Mouse (Mus musculus) liver, embryonic 14.5 days (tissue): ENCODE data around the gene Klhl9. TPM values are rescaled to one million over a fixed set of nuclear protein-coding genes. Genes with fewer than 3 reads are reported as not detected.

Source experiments
- ATAC-seq: fragments of 200-750 bp; cut with Nextera tagmentation; 2 replicates; pipeline ENCODE4 v1.8.0; 2017; ENCODE audit warnings: moderate number of reproducible peaks, mild to moderate bottlenecking, moderate library complexity; ENCODE audit not compliant: insufficient read depth
- DNase-seq, 3 experiments: peaks; one replicate each; pipeline ENCODE4 v3.0.0-alpha.2; 2012 to 2013; ENCODE audit warnings: low read depth in 3 of 3, low spot score in 3 of 3
- H3K27ac ChIP-seq: fragments of 300-500 bp; sonication (generic); 2 replicates; pipeline ENCODE4 v1.5.1; 2014; ENCODE audit warnings: moderate library complexity, mild to moderate bottlenecking, control low read depth, inconsistent platforms
- H3K27me3 ChIP-seq: fragments of 300-500 bp; sonication (generic); 2 replicates; pipeline ENCODE4 v1.6.1; 2014; ENCODE audit warnings: mild to moderate bottlenecking, low read length, moderate library complexity; ENCODE audit not compliant: control insufficient read depth, insufficient read depth
- H3K36me3 ChIP-seq: fragments of 300-500 bp; sonication (generic); replicated peaks from 2 replicates; pipeline ENCODE4 v1.6.1; 2014; ENCODE audit warnings: low read depth; ENCODE audit not compliant: control insufficient read depth, insufficient read depth
- H3K4me1 ChIP-seq, 2 experiments: fragments of 200-500 bp in 1 of 2; fragments of 300-500 bp in 1 of 2; sonication (generic) in 1 of 2; replicated peaks; 2 replicates each; pipeline ENCODE4 v1.6.1; 2012 to 2014; ENCODE audit warnings: antibody characterized with exemption in 1 of 2, inconsistent platforms in 1 of 2, low read length in 1 of 2; ENCODE audit not compliant: control insufficient read depth in 2 of 2, insufficient read depth in 2 of 2
- H3K4me2 ChIP-seq: fragments of 300-500 bp; sonication (generic); 2 replicates; pipeline ENCODE4 v1.6.1; 2014; ENCODE audit warnings: low read depth, mild to moderate bottlenecking, control low read depth, moderate library complexity
- H3K4me3 ChIP-seq, 2 experiments: fragments of 200-500 bp in 1 of 2; fragments of 300-500 bp in 1 of 2; sonication (generic) in 1 of 2; 2 replicates each; pipeline ENCODE4 v1.5.1; 2012 to 2014; ENCODE audit warnings: low read depth in 2 of 2, low read length in 2 of 2, mild to moderate bottlenecking in 2 of 2, control low read depth in 1 of 2, inconsistent platforms in 1 of 2, moderate library complexity in 1 of 2; ENCODE audit not compliant: insufficient read depth in 1 of 2
- H3K9ac ChIP-seq: fragments of 300-500 bp; sonication (generic); replicated peaks from 2 replicates; pipeline ENCODE4 v1.6.1; 2014; ENCODE audit warnings: mild to moderate bottlenecking, control low read depth, moderate library complexity
- H3K9me3 ChIP-seq: fragments of 300-500 bp; sonication (generic); 2 replicates; pipeline ENCODE4 v1.6.1; 2016; ENCODE audit warnings: low read length, mixed read lengths; ENCODE audit not compliant: control insufficient read depth
- CTCF ChIP-seq: IDR thresholded peaks from 2 replicates; pipeline ENCODE4 v1.5.1; 2016; ENCODE audit warnings: antibody characterized with exemption, low read depth, control low read depth
- EP300 ChIP-seq: IDR thresholded peaks from 2 replicates; pipeline ENCODE4 v1.6.1; 2016; ENCODE audit warnings: antibody characterized with exemption, low read depth
- WGBS: fragments of 180-500 bp; shearing (Covaris S2); extraction: QIAGEN DNeasy Blood & Tissue Kit; methylation state at CpG from one replicate; pipeline ENCODE4 v1.1.7; 2014; ENCODE audit not compliant: insufficient replicate concordance; 5-methylcytosine and 5-hydroxymethylcytosine counted together
- polyA plus RNA-seq, 2 experiments: library from polyadenylated mRNA; depleted of rRNA in 1 of 2; stranded (reverse) in 1 of 2; unstranded in 1 of 2; fragments of >200 nt; fragmentation: Nextera tagmentation in 1 of 2; extraction: Ambion mirVana in 1 of 2; gene quantifications; 2 replicates each; pipeline versions ENCODE4 v1.2.1 to v1.2.3; 2012 to 2014

Klhl9 gene
- polyA plus RNA-seq, 2 experiments: 9.1 to 26.5 TPM

- Histone ChIP-seq H3K4me2 (no peak overlapping the region), H3K27ac (no peak overlapping the region), H3K4me3 (no peak overlapping the region), H3K9me3 (no peaks in the 10 kb centered on the region), H3K27me3 (no peaks in the 10 kb centered on the region), H3K9ac (no peak overlapping the region), H3K4me1 (no peaks in the 10 kb centered on the region), H3K36me3 (no peaks in the 10 kb centered on the region)
- no peak for DNase-seq
- ATAC-seq: no peak
- WGBS: 43% methylated on average over 6 of the region's 6 CpGs
- TF ChIP-seq EP300 (no peak), CTCF (no peak)
These were observed 25.2 kb downstream of the Klhl9 start for GRCm38 (mm10) chr4:88697108-88697507.

- WGBS: 17% methylated on average over 3 of the region's 3 CpGs
- Histone ChIP-seq H3K27ac (no peak overlapping the region), H3K9me3 (no peaks in the 10 kb centered on the region), H3K9ac (no peak overlapping the region), H3K27me3 (no peaks in the 10 kb centered on the region), H3K4me1 (no peaks in the 10 kb centered on the region), H3K4me3 (no peak overlapping the region), H3K4me2 (no peak overlapping the region), H3K36me3 (no peaks in the 10 kb centered on the region)
- DNase-seq (peak; percentile 17 to 38 (median 23)), ATAC-seq (peak; percentile 68; the same call in 1 of the 2 replicates)
- TF ChIP-seq EP300 (no peak), CTCF (peak; percentile 98)
These were observed 25.9 kb downstream of the Klhl9 start for GRCm38 (mm10) chr4:88696237-88696884.

- Histone ChIP-seq H3K4me2 (no peak overlapping the region), H3K4me3 (no peak overlapping the region), H3K36me3 (no peaks in the 10 kb centered on the region), H3K9me3 (no peaks in the 10 kb centered on the region), H3K9ac (no peak overlapping the region), H3K27me3 (no peaks in the 10 kb centered on the region), H3K4me1 (no peaks in the 10 kb centered on the region), H3K27ac (no peak overlapping the region)
- no peak for DNase-seq
- TF ChIP-seq EP300: no peak
- no peak for TF ChIP-seq CTCF
- no peak for ATAC-seq
- WGBS: 25% methylated on average over 2 of the region's 2 CpGs
These were observed 28.9 kb downstream of the Klhl9 start for GRCm38 (mm10) chr4:88693392-88693791.

GRCm38 (mm10) chr4:88692537-88692936 is 29.7 kb downstream of the Klhl9 start:
- H3K9ac ChIP-seq: no peak overlapping the region
- H3K4me1 ChIP-seq: no peaks in the 10 kb centered on the region
- H3K36me3 ChIP-seq: no peaks in the 10 kb centered on the region
- H3K4me3 ChIP-seq: no peak overlapping the region
- no peak for ATAC-seq
- WGBS: 23% methylated on average over 1 of the region's 1 CpGs
- no peaks in the 10 kb centered on the region for H3K9me3 ChIP-seq
- TF ChIP-seq EP300: no peak
- TF ChIP-seq CTCF: no peak
- H3K27ac ChIP-seq: no peak overlapping the region
- DNase-seq: no peak
- no peak overlapping the region for H3K4me2 ChIP-seq
- no peaks in the 10 kb centered on the region for H3K27me3 ChIP-seq

- no peak within 1 kb of the TSS for H3K4me2 ChIP-seq
- no peaks in the 10 kb centered on the region for H3K9me3 ChIP-seq
- H3K9ac ChIP-seq: no peak within 1 kb of the TSS
- H3K27ac ChIP-seq: no peak within 1 kb of the TSS
- no peaks in the 10 kb centered on the region for H3K36me3 ChIP-seq
- no peaks in the 10 kb centered on the region for H3K27me3 ChIP-seq
- ATAC-seq (no peak), DNase-seq (no peak)
- 48% methylated on average over 2 of the region's 2 CpGs for WGBS
- no peaks in the 10 kb centered on the region for H3K4me1 ChIP-seq
- no peak within 1 kb of the TSS for H3K4me3 ChIP-seq
- TF ChIP-seq EP300 (no peak), CTCF (no peak)
These were observed 31.0 kb downstream of the Klhl9 start, which contains the start of gene Ifnab for GRCm38 (mm10) chr4:88691259-88691658. TSS of gene Ifnab (minus strand) at chr4:88691359.
